Mouse (Mus musculus) intestine, embryonic 15.5 days (tissue): ENCODE measurements around the gene Nelfe. TPM values are rescaled to one million over a fixed set of nuclear protein-coding genes. Genes with fewer than 3 reads are reported as not detected.
"Not testable (repeated sequence)": the region's sequence is repeated elsewhere in the genome, so short reads cannot be mapped to it uniquely, and the experiment has no call there.

Source experiments
- ATAC-seq: fragments of 200-750 bp; cut with Nextera tagmentation; 2 replicates; pipeline ENCODE4 v1.8.0; 2017; ENCODE audit warnings: moderate TSS enrichment, moderate library complexity
- H3K27ac ChIP-seq: fragments of 300-500 bp; sonication (generic); 2 replicates; pipeline ENCODE4 v1.5.1; 2015; ENCODE audit warnings: mild to moderate bottlenecking, inconsistent platforms
- H3K27me3 ChIP-seq: fragments of 300-500 bp; sonication (generic); replicated peaks from 2 replicates; pipeline ENCODE4 v1.6.1; 2015; ENCODE audit warnings: inconsistent platforms
- H3K36me3 ChIP-seq: fragments of 300-500 bp; sonication (generic); 2 replicates; pipeline ENCODE4 v1.6.1; 2015; ENCODE audit warnings: inconsistent platforms
- H3K4me1 ChIP-seq: fragments of 300-500 bp; sonication (generic); replicated peaks from 2 replicates; pipeline ENCODE4 v1.6.1; 2015; ENCODE audit warnings: inconsistent platforms
- H3K4me2 ChIP-seq: fragments of 300-500 bp; sonication (generic); replicated peaks from 2 replicates; pipeline ENCODE4 v1.6.1; 2015; ENCODE audit warnings: mild to moderate bottlenecking, inconsistent platforms
- H3K4me3 ChIP-seq: fragments of 300-500 bp; sonication (generic); replicated peaks from 2 replicates; pipeline ENCODE4 v1.5.1; 2015; ENCODE audit warnings: inconsistent platforms
- H3K9ac ChIP-seq: fragments of 300-500 bp; sonication (generic); 2 replicates; pipeline ENCODE4 v1.6.1; 2015; ENCODE audit warnings: inconsistent platforms
- H3K9me3 ChIP-seq: fragments of 300-500 bp; sonication (generic); 2 replicates; pipeline ENCODE4 v1.6.1; 2016; ENCODE audit warnings: inconsistent platforms
- WGBS: fragments of 180-500 bp; shearing (Covaris S2); methylation state at CpG from one replicate; pipeline ENCODE4 v1.1.7; 2015; 5-methylcytosine and 5-hydroxymethylcytosine counted together
- polyA plus RNA-seq: library from polyadenylated mRNA; unstranded; fragments of >200 nt; fragmentation: Nextera tagmentation; extraction: Ambion mirVana; gene quantifications from 2 replicates; pipeline ENCODE4 v1.2.1, GENCODE M21; 2015

Nelfe gene
- polyA plus RNA-seq, 1 experiment from 2014 or later = 98.4 TPM

- Histone ChIP-seq H3K4me2 (no peak overlapping the region), H3K9me3 (no peaks in the 10 kb centered on the region), H3K4me3 (no peak overlapping the region), H3K9ac (no peak overlapping the region), H3K36me3 (no peaks in the 10 kb centered on the region), H3K27ac (no peak overlapping the region), H3K4me1 (no peaks in the 10 kb centered on the region), H3K27me3 (no peaks in the 10 kb centered on the region)
- 79% methylated on average over 7 of the region's 7 CpGs for WGBS
- ATAC-seq = no peak
Observed at GRCm38 (mm10) chr17:34814818-34815370, 35.3 kb upstream of the Nelfe start.

GRCm38 (mm10) chr17:34830776-34831175, 19.4 kb upstream of the Nelfe start:
- 93% methylated on average over 1 of the region's 1 CpGs for WGBS
- not testable (repeated sequence) for H3K4me3 ChIP-seq, H3K9ac ChIP-seq, H3K4me1 ChIP-seq, H3K27ac ChIP-seq, H3K27me3 ChIP-seq, H3K9me3 ChIP-seq, ATAC-seq, H3K4me2 ChIP-seq
- peaks cover 21% of the 10 kb centered on the region for H3K36me3 ChIP-seq

- Histone ChIP-seq H3K27me3 (no peaks in the 10 kb centered on the region), H3K4me1 (peaks cover 22% of the 10 kb centered on the region), H3K36me3 (peaks cover 19% of the 10 kb centered on the region), H3K4me2 (peak overlapping the region; percentile 94), H3K9me3 (no peaks in the 10 kb centered on the region), H3K27ac (peak overlapping the region; percentile 24), H3K9ac (peak overlapping the region; percentile 43), H3K4me3 (peak overlapping the region; percentile 70)
- WGBS = 4% methylated on average over 48 of the region's 48 CpGs
- peak; percentile 85 for ATAC-seq
Observed at GRCm38 (mm10) chr17:34836155-34836855, 13.9 kb upstream of the Nelfe start.

GRCm38 (mm10) chr17:34836856-34837221, 13.4 kb upstream of the Nelfe start, which contains the start of the genes Stk19 and Dxo:
Gene Stk19, minus strand, starts transcription at chr17:34836945.
Gene Dxo, plus strand, starts transcription at chr17:34837019.
- H3K4me2 ChIP-seq = peak within 1 kb of the TSS; percentile 97
- H3K36me3 ChIP-seq = peaks cover 18% of the 10 kb centered on the region
- H3K9ac ChIP-seq = peak within 1 kb of the TSS; percentile 72
- peak; percentile 97 for ATAC-seq
- H3K27me3 ChIP-seq = no peaks in the 10 kb centered on the region
- peaks cover 22% of the 10 kb centered on the region for H3K4me1 ChIP-seq
- WGBS = under 1% methylated on average over 40 of the region's 40 CpGs
- H3K9me3 ChIP-seq = no peaks in the 10 kb centered on the region
- H3K4me3 ChIP-seq = peak within 1 kb of the TSS; percentile 70
- peak within 1 kb of the TSS; percentile 45 for H3K27ac ChIP-seq

GRCm38 (mm10) chr17:34837464-34838324, 12.5 kb upstream of the Nelfe start:
- Histone ChIP-seq H3K4me1 (peaks cover 22% of the 10 kb centered on the region), H3K9me3 (no peaks in the 10 kb centered on the region), H3K27ac (peak overlapping the region; percentile 45; the same call in 1 of the 2 replicates), H3K9ac (peak overlapping the region; percentile 72), H3K36me3 (peaks cover 16% of the 10 kb centered on the region), H3K4me3 (peak overlapping the region; percentile 70), H3K27me3 (no peaks in the 10 kb centered on the region), H3K4me2 (peak overlapping the region; percentile 97)
- peak; percentile 36 for ATAC-seq
- 31% methylated on average over 43 of the region's 43 CpGs for WGBS

- Histone ChIP-seq H3K4me2 (no peak overlapping the region), H3K36me3 (peaks cover 16% of the 10 kb centered on the region), H3K9me3 (no peaks in the 10 kb centered on the region), H3K4me1 (peaks cover 22% of the 10 kb centered on the region), H3K4me3 (no peak overlapping the region), H3K27me3 (no peaks in the 10 kb centered on the region), H3K9ac (no peak overlapping the region), H3K27ac (no peak overlapping the region)
- 87% methylated on average over 7 of the region's 7 CpGs for WGBS
- no peak for ATAC-seq
Observed at GRCm38 (mm10) chr17:34838785-34839184, 11.4 kb upstream of the Nelfe start.

GRCm38 (mm10) chr17:34840736-34841307, 9.4 kb upstream of the Nelfe start:
- ATAC-seq = no peak
- Histone ChIP-seq H3K36me3 (peaks cover 28% of the 10 kb centered on the region), H3K9ac (no peak overlapping the region)

GRCm38 (mm10) chr17:34844884-34845283, 5.3 kb upstream of the Nelfe start:
- peaks cover 6% of the 10 kb centered on the region; the same call in 1 of the 2 replicates for H3K4me1 ChIP-seq
- no peak overlapping the region for H3K9ac ChIP-seq
- ATAC-seq = no peak
- H3K36me3 ChIP-seq = peaks cover 38% of the 10 kb centered on the region
- 92% methylated on average over 13 of the region's 13 CpGs for WGBS
- H3K27me3 ChIP-seq = no peaks in the 10 kb centered on the region
- H3K4me2 ChIP-seq = no peak overlapping the region
- H3K27ac ChIP-seq = no peak overlapping the region
- H3K9me3 ChIP-seq = no peaks in the 10 kb centered on the region
- H3K4me3 ChIP-seq = no peak overlapping the region

More at GRCm38 (mm10) chr17:34840736-34841307, 9.4 kb upstream of the Nelfe start:
- Histone ChIP-seq H3K27me3 (no peaks in the 10 kb centered on the region), H3K9me3 (no peaks in the 10 kb centered on the region), H3K27ac (no peak overlapping the region), H3K4me2 (no peak overlapping the region), H3K4me3 (no peak overlapping the region), H3K4me1 (peaks cover 18% of the 10 kb centered on the region)
- 83% methylated on average over 6 of the region's 6 CpGs for WGBS

GRCm38 (mm10) chr17:34847192-34847591, 3.0 kb upstream of the Nelfe start:
- H3K27ac ChIP-seq = no peak overlapping the region
- no peak overlapping the region for H3K4me3 ChIP-seq
- no peaks in the 10 kb centered on the region for H3K27me3 ChIP-seq
- peaks cover 17% of the 10 kb centered on the region for H3K4me1 ChIP-seq
- H3K9ac ChIP-seq = no peak overlapping the region
- H3K9me3 ChIP-seq = no peaks in the 10 kb centered on the region
- peaks cover 28% of the 10 kb centered on the region for H3K36me3 ChIP-seq
- 87% methylated on average over 6 of the region's 6 CpGs for WGBS
- H3K4me2 ChIP-seq = no peak overlapping the region
- ATAC-seq = no peak

GRCm38 (mm10) chr17:34847615-34848014, 2.6 kb upstream of the Nelfe start:
- 88% methylated on average over 7 of the region's 7 CpGs for WGBS
- no peak overlapping the region for H3K4me3 ChIP-seq
- no peak for ATAC-seq
- no peak overlapping the region for H3K27ac ChIP-seq
- no peak overlapping the region for H3K4me2 ChIP-seq
- no peak overlapping the region for H3K9ac ChIP-seq
- no peaks in the 10 kb centered on the region for H3K27me3 ChIP-seq
- H3K36me3 ChIP-seq = peaks cover 31% of the 10 kb centered on the region
- no peaks in the 10 kb centered on the region for H3K9me3 ChIP-seq
- H3K4me1 ChIP-seq = peaks cover 17% of the 10 kb centered on the region

GRCm38 (mm10) chr17:34850517-34851125, 430 bp downstream of the Nelfe start:
- H3K27ac ChIP-seq = peak overlapping the region; percentile 73; the same call in 1 of the 2 replicates
- 1% methylated on average over 25 of the region's 25 CpGs for WGBS
- H3K4me1 ChIP-seq = peaks cover 17% of the 10 kb centered on the region
- H3K9me3 ChIP-seq = no peaks in the 10 kb centered on the region
- H3K36me3 ChIP-seq = peaks cover 42% of the 10 kb centered on the region
- no peaks in the 10 kb centered on the region for H3K27me3 ChIP-seq
- H3K4me3 ChIP-seq = peak overlapping the region; percentile 72
- peak; percentile 78 for ATAC-seq
- H3K9ac ChIP-seq = peak overlapping the region; percentile 73
- peak overlapping the region; percentile 76 for H3K4me2 ChIP-seq
